Mouse (Mus musculus) liver, embryonic 14 days (tissue): Measurements from ENCODE around the gene Cd180. TPM values are rescaled to one million over a fixed set of nuclear protein-coding genes. Genes with fewer than 3 reads are reported as not detected.

Experiments
- polyA plus RNA-seq: library from polyadenylated mRNA; depleted of rRNA; stranded (reverse); fragments of >200 nt; gene quantifications from 2 replicates; pipeline ENCODE4 v1.2.3, GENCODE M21; 2012; rRNA removed

Cd180 gene
- 1.2 and 1.9 TPM in 2 replicates for polyA plus RNA-seq

GRCm38 (mm10) chr13:102693341-102693801 lies at the start of gene Cd180:
TSS of gene Cd180 (plus strand) at chr13:102693558.

